ENCODE assay signal across 16 mouse cellular contexts in the genomic region with DNA sequence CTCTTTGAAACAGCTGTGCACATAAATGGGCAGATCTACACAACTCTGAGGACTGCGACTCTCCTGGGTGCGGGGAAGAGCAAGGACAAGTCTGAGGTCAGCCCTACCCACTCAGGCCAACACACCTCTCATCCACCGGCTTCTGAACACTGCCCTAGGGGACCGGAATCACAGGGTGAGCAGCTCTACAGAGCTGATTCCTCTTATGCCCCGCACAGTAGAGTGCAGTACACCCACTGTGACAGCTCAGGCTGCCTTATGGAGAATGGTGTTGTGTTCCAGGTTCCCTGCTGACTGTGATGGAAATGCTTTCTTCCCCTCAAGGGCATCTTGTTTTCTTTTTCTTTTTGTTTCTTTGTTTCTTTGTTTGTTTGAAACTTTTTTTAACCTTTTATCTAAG.
"Had no signal": no experiment of that assay in that cellular context is flagged by ENCODE, and none has a peak within 500 bp of the region (broad histone marks: within the 10 kb centered on the region; RNA-seq: fewer than 3 reads in every experiment).

No protein-coding gene starts in this region.

- H3K4me2 ChIP-seq: limb, embryonic 15.5 days; liver, embryonic 12.5 days; lung, embryonic 14.5 days; neural tube, embryonic 13.5 days; stomach, embryonic 15.5 days had no signal

- H3K4me1 ChIP-seq: limb, embryonic 15.5 days; liver, embryonic 12.5 days; midbrain, embryonic 10.5 days; neural tube, embryonic 13.5 days; stomach, embryonic 15.5 days had no signal

- H3K27me3 ChIP-seq: limb, embryonic 15.5 days; liver, embryonic 12.5 days; neural tube, embryonic 13.5 days; stomach, embryonic 15.5 days had no signal

- H3K9me3 ChIP-seq: limb, embryonic 15.5 days; liver, embryonic 12.5 days; midbrain, embryonic 10.5 days; neural tube, embryonic 13.5 days; stomach, embryonic 15.5 days had no signal

- DNase-seq: kidney, postnatal 25 days; layer of hippocampus, adult 9-11 months; layer of hippocampus, postnatal 36 days; lung, embryonic 14.5 days; lung, postnatal 10 days; lung, postnatal 4 days; retina, postnatal 1 day; right cerebral cortex, postnatal 4 days; spleen, adult 18-20 months; thymus, postnatal 36 days had no signal

- ATAC-seq: liver, embryonic 12.5 days; midbrain, embryonic 16.5 days had no signal

- H3K36me3 ChIP-seq: limb, embryonic 15.5 days; liver, embryonic 12.5 days; midbrain, embryonic 10.5 days; neural tube, embryonic 13.5 days; stomach, embryonic 15.5 days had no signal

- H3K4me3 ChIP-seq: limb, embryonic 15.5 days; liver, embryonic 12.5 days; midbrain, embryonic 10.5 days; neural tube, embryonic 13.5 days; stomach, embryonic 15.5 days had no signal

- H3K27ac ChIP-seq: limb, embryonic 15.5 days; liver, embryonic 12.5 days; midbrain, embryonic 10.5 days; neural tube, embryonic 13.5 days; stomach, embryonic 15.5 days had no signal

- H3K9ac ChIP-seq: limb, embryonic 15.5 days; liver, embryonic 12.5 days; lung, embryonic 14.5 days; neural tube, embryonic 13.5 days; stomach, embryonic 15.5 days had no signal
